Mouse (Mus musculus) stomach, postnatal 0 days (tissue): ENCODE measurements around the gene Pkn1. TPM values are rescaled to one million over a fixed set of nuclear protein-coding genes. Genes with fewer than 3 reads are reported as not detected.

Source experiments
- ATAC-seq: fragments of 200-750 bp; cut with Nextera tagmentation; 2 replicates; pipeline ENCODE4 v1.8.0; 2017; ENCODE audit not compliant: low FRiP score, low TSS enrichment
- DNase-seq: peaks from one replicate; pipeline ENCODE4 v3.0.0-alpha.2; 2016; ENCODE audit warnings: low spot score
- H3K27ac ChIP-seq: fragments of 300-500 bp; sonication (generic); replicated peaks from 2 replicates; pipeline ENCODE4 v1.5.1; 2014; ENCODE audit warnings: mild to moderate bottlenecking, control low read depth
- H3K27me3 ChIP-seq: fragments of 300-500 bp; sonication (generic); 2 replicates; pipeline ENCODE4 v1.6.1; 2014; ENCODE audit warnings: low read length; ENCODE audit not compliant: control insufficient read depth, insufficient read depth
- H3K36me3 ChIP-seq: fragments of 300-500 bp; sonication (generic); 2 replicates; pipeline ENCODE4 v1.6.1; 2014; ENCODE audit warnings: low read length, mixed read lengths; ENCODE audit not compliant: control insufficient read depth, insufficient read depth
- H3K4me1 ChIP-seq: fragments of 300-500 bp; sonication (generic); replicated peaks from 2 replicates; pipeline ENCODE4 v1.6.1; 2014; ENCODE audit warnings: antibody characterized with exemption; ENCODE audit not compliant: control insufficient read depth, insufficient read depth
- H3K4me2 ChIP-seq: fragments of 300-500 bp; sonication (generic); replicated peaks from 2 replicates; pipeline ENCODE4 v1.6.1; 2014; ENCODE audit warnings: low read depth, mild to moderate bottlenecking, control low read depth, moderate library complexity
- H3K4me3 ChIP-seq: fragments of 300-500 bp; sonication (generic); 2 replicates; pipeline ENCODE4 v1.5.1; 2014; ENCODE audit warnings: low read depth, low read length, control low read depth
- H3K9ac ChIP-seq: fragments of 300-500 bp; sonication (generic); 2 replicates; pipeline ENCODE4 v1.6.1; 2014; ENCODE audit warnings: mild to moderate bottlenecking, low read length, control low read depth, mixed read lengths
- H3K9me3 ChIP-seq: fragments of 300-500 bp; sonication (generic); 2 replicates; pipeline ENCODE4 v1.6.1; 2016; ENCODE audit warnings: low read length; ENCODE audit not compliant: control insufficient read depth
- CTCF ChIP-seq: IDR thresholded peaks from 2 replicates; pipeline ENCODE4 v1.5.1; 2016; ENCODE audit warnings: antibody characterized with exemption, low read depth, mild to moderate bottlenecking, moderate library complexity
- EP300 ChIP-seq: optimal IDR thresholded peaks from 2 replicates; pipeline ENCODE3; 2016; ENCODE audit warnings: antibody characterized with exemption
- WGBS: fragments of 180-500 bp; shearing (Covaris S2); extraction: QIAGEN DNeasy Blood & Tissue Kit; methylation state at CpG from one replicate; pipeline ENCODE4 v1.1.7; 2014; 5-methylcytosine and 5-hydroxymethylcytosine counted together
- polyA plus RNA-seq: library from polyadenylated mRNA; unstranded; fragments of >200 nt; fragmentation: Nextera tagmentation; extraction: Ambion mirVana; gene quantifications from 2 replicates; pipeline ENCODE4 v1.2.1, GENCODE M21; 2015

Gene Pkn1
- polyA plus RNA-seq, 1 experiment from 2014 or later, result 14.4 TPM

DNA sequence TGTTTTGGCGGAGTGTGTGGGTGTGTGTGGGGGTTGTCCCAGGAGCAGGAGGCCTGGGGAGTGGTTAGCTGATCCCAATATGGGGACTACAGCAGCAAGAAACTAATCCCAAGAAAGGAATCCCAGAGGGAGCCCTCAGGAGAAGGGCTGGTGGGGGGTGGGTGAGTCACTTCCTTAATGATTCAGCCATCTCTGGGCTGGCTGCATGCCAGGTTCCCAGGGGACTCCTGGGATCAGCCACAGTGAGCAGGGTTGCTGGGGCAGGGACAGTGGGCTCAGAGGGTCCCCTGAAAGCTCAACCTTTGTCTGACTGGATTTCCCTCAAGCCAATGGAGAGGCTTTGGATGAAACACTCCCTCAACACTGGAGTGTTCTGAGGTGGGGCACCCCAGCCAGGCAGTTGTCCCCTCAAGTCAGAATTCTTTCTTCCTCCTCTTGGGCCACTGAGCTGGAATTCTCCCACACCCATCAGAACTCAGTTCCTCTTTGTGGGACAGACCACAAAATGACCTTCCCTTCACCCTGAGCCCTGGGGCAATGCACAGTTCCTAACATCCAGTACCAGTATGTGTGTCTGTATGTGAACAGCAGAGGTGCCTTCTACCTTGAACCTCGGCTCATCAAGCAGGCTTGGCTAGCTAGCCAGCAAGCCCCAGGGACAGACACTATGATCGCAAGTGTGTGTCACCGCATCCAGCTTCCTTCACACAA is 39.0 kb upstream of the Pkn1 start:
- peak; percentile 56 for ATAC-seq
- no peak overlapping the region for H3K9ac ChIP-seq
- peak overlapping the region; percentile 85 for H3K4me2 ChIP-seq
- H3K4me3 ChIP-seq, result no peak overlapping the region
- DNase-seq, result peak; percentile 67
- 49% methylated on average over 4 of the region's 4 CpGs for WGBS
- H3K27me3 ChIP-seq, result no peaks in the 10 kb centered on the region
- H3K9me3 ChIP-seq, result no peaks in the 10 kb centered on the region
- no peaks in the 10 kb centered on the region for H3K36me3 ChIP-seq
- TF ChIP-seq CTCF (no peak), EP300 (no peak)
- peak overlapping the region; percentile 35; the same call in 1 of the 2 replicates for H3K27ac ChIP-seq
- peaks cover 5% of the 10 kb centered on the region; the same call in 1 of the 2 replicates for H3K4me1 ChIP-seq

DNA sequence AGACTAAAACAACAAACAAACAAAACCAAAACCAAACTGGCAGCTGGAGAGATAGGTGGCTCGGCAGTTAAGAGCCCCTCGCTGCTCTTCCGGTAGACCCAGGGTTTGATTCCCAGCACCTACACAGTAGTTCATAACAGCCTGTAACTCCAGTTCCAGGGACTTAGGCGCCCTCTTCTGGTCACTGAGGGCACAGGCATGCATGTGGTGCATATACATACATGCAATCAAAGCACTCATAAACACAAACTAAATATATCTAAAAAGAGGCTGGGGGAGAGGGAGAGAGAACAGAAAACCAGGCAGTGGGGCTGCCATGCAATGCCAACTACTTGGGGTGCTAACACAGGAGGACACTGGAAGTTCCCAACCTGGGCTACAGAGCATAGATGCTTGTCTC is 38.4 kb upstream of the Pkn1 start:
- WGBS, result 87% methylated on average over 4 of the region's 4 CpGs
- DNase-seq, result no peak
- no peak for ATAC-seq
- H3K36me3 ChIP-seq, result no peaks in the 10 kb centered on the region
- peaks cover 5% of the 10 kb centered on the region; the same call in 1 of the 2 replicates for H3K4me1 ChIP-seq
- TF ChIP-seq CTCF (peak; percentile 49), EP300 (no peak)
- no peaks in the 10 kb centered on the region for H3K9me3 ChIP-seq
- no peak overlapping the region for H3K9ac ChIP-seq
- peak overlapping the region; percentile 35; the same call in 1 of the 2 replicates for H3K27ac ChIP-seq
- H3K4me3 ChIP-seq, result no peak overlapping the region
- H3K27me3 ChIP-seq, result no peaks in the 10 kb centered on the region
- no peak overlapping the region for H3K4me2 ChIP-seq

DNA sequence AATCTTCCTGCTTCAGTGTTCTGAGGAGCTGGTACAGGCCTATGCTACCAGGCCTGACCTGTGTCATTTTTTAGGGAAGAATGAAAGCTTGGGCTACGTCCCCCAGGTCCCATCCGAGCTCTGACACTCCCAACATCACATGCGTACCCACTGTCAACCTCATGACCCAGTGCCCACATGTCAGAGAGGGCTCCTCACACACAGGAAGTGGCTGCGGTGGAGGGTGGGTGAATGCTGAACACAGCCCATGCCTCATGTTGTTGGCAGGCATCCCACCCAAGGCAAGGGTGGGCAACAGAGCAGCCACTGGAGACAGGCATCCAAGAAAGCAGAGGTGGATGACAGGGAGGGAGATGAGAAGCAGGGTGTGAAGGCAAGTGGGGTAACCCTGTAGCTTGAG is 37.7 kb upstream of the Pkn1 start:
- ATAC-seq, result no peak
- TF ChIP-seq CTCF (no peak), EP300 (no peak)

DNA sequence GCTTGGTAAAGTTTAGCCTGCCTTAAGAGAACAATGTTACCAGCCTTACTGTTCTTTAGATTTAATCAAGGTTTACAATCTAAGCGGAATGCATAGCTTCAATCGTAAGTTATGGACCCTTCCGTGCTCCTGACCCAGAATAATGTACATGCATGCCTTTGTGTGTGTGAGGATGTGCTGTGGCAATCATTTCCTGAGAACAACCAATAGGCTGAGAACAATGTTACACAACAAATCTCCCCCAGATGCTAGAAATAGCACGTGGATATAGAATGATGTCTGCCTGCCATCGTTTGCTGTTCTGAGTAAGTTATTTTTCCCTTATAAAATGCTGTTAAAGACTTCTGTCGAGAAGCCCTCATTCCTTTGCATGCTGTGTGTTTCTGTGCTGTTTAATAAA is 33.9 kb upstream of the Pkn1 start:
- 71% methylated on average over 6 of the region's 6 CpGs for WGBS
- no peaks in the 10 kb centered on the region; the same call in 1 of the 2 replicates for H3K4me1 ChIP-seq
- H3K27ac ChIP-seq, result no peak overlapping the region
- no peak overlapping the region for H3K9ac ChIP-seq
- H3K4me3 ChIP-seq, result no peak overlapping the region
- H3K27me3 ChIP-seq, result no peaks in the 10 kb centered on the region
- H3K9me3 ChIP-seq, result no peaks in the 10 kb centered on the region
- peaks cover 4% of the 10 kb centered on the region; the same call in 1 of the 2 replicates for H3K36me3 ChIP-seq
- no peak for ATAC-seq
- TF ChIP-seq EP300, result no peak
- TF ChIP-seq CTCF, result no peak
- no peak overlapping the region for H3K4me2 ChIP-seq
- DNase-seq, result no peak

More for the DNA sequence above, 37.7 kb upstream of the Pkn1 start:
- peaks cover 2% of the 10 kb centered on the region; the same call in 1 of the 2 replicates for H3K36me3 ChIP-seq
- H3K4me1 ChIP-seq, result peaks cover 5% of the 10 kb centered on the region; the same call in 1 of the 2 replicates
- H3K9ac ChIP-seq, result no peak overlapping the region
- H3K4me3 ChIP-seq, result no peak overlapping the region
- no peak for DNase-seq
- H3K27me3 ChIP-seq, result no peaks in the 10 kb centered on the region
- 79% methylated on average over 4 of the region's 4 CpGs for WGBS
- no peak overlapping the region for H3K27ac ChIP-seq
- no peak overlapping the region for H3K4me2 ChIP-seq
- no peaks in the 10 kb centered on the region for H3K9me3 ChIP-seq

DNA sequence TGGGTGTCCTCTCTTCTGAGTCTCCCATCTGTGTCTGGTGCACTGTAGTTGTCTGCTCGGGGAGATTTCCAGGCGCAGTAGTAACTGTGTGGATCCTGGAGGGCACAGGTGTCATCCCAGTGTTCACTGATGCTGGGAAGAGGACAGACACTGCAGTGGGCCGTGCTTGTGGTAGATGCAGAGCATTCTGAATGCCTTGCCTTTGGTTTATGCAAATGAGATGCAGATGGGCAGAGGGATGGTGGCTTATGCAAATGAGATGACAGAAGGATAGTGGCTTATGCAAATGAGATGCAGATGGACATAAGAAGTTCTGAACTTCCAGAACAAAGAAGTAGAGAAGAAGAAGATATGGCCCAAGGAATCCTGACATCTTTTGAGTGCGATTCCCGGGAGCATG is 32.9 kb upstream of the Pkn1 start:
- ATAC-seq, result no peak

More for the DNA sequence above, 32.9 kb upstream of the Pkn1 start:
- Histone ChIP-seq H3K4me2 (no peak overlapping the region), H3K9ac (no peak overlapping the region), H3K4me3 (no peak overlapping the region), H3K27me3 (no peaks in the 10 kb centered on the region), H3K9me3 (no peaks in the 10 kb centered on the region), H3K4me1 (no peaks in the 10 kb centered on the region), H3K27ac (no peak overlapping the region), H3K36me3 (peaks cover 4% of the 10 kb centered on the region; the same call in 1 of the 2 replicates)
- TF ChIP-seq CTCF (no peak), EP300 (no peak)
- DNase-seq, result no peak
- WGBS, result 84% methylated on average over 5 of the region's 5 CpGs
